Mouse (Mus musculus) gastrocnemius, postnatal 10 days (tissue): ENCODE measurements around the gene Herc4. TPM values are rescaled to one million over a fixed set of nuclear protein-coding genes. Genes with fewer than 3 reads are reported as not detected.
A peak's percentile ranks its signal among the peaks of the same experiment; 100 is the strongest.

Experiments used
- DNase-seq: peaks from one replicate; pipeline ENCODE4 v3.0.0; 2021; ENCODE audit warnings: mixed read lengths
- total RNA-seq, 2 experiments: library from RNA; stranded (reverse); gene quantifications; 2 replicates each; pipeline ENCODE4 v1.2.3; 2021

The Herc4 gene
- total RNA-seq, 2 experiments from 2014 or later: 22.6 to 32.1 TPM

DNA sequence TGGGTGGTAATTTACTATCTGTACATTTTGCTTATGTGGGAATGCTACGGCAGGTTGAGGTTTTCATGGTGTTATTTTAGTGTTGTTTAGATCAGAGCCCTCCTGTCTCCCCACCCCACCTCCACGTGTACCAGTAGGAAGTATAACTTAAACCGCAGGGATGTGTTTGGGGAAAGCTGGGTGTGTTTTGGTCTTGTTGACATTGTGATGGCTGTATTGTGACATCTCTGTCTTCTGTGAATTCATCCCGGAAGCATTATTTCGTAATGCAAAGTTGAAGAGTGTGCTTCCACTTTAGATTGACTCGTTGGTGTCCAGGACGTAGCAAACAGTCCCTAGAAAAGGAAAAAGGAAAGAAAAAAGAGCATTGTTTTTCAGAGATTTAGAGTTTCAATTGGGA is 3.8 kb downstream of the Herc4 start:
- no peak for DNase-seq

DNA sequence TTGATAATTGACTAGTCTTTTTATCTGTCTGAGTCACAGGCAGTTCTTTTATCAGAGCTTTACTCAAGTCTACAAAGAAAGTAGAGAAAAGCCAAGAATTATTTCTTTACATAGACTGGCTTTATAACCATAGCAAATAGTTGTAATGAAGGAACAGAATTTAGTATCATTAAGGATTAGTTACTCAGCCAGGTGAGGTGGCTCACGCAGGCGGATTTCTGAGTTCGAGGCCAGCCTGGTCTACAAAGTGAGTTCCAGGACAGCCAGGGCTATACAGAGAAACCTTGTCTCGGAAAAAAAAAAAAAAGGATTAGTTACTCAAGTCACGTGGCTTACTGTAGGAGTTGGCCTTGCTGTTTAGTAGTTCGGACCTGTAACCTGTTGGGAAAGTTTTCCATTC is 4.8 kb downstream of the Herc4 start:
- no peak for DNase-seq

DNA sequence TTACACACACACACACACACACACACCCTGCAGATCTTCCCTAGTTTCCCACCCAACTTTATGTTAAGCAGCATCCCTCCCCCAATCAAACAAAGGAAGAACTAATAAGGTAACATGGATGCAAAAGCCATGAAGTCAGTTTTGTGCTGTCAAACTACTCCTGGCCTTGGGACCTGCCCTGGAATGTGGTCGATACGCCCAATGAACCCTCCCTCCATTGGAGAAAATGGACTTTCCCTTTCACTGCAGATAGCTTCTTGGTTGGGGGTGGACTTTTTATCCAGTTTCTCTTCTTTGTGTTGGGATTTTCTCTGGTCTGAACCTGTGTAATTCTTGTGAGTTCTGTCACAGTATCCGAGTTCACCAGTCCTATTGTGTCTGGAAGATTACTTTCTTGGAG is 15.1 kb downstream of the Herc4 start:
- DNase-seq: no peak

DNA sequence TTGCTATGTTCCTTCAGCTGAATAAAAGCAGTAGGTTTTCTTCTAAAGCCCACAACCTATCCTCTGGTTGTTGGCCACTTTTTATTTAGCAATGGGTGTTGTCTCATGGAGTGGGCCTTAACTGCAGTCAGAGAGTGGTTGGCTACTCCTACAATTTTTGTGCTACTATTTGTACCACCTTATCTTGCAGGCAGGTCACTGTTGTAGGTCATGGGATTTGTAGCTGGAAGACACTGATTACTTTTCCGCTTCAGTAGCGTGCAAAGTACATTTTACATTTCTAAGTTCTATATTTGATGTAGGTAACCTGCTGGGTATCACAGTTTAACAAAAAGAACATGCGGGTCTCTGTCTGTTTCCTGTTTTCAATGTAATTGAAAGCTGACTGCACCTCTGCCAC is 15.7 kb downstream of the Herc4 start:
- DNase-seq: no peak

DNA sequence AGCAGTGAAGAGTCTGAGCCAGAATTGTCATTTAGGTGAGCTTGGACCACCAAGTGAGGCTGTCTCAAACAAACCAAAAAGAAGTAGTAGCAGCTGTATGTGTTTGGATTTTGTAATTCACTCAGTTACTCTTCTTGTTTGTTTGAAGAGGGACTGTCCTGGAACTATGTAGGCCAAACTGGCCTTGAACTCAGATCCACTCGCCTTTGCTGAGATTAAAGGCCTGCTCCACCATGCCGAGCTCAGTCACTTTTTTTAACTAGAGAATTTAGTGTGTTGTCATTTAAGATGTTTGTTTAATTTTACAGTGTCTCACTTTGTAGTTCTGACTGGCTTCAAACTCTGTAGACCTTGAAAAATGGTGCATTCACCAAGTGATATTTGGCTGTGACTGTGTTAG is 24.3 kb downstream of the Herc4 start:
- no peak for DNase-seq

DNA sequence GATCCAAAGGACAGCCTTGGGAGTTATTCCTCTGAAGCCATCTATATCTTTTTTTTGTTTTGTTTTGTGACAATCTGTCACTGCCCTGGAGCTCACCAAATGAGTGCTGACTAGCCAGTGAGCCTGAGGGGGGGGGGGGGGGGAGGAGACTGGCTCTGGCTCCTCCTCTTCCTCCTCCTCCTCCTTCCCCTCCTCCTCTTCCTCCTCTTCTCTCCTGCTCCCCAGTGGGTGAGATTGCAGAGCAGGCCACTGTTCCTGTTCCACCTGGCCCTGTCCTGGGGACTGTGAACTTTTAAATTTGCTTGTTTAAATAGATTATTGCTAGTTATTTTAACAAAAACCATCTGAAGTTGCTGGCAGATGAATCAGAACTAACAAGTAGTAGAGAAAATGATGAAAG is 28.8 kb downstream of the Herc4 start:
- DNase-seq: no peak

DNA sequence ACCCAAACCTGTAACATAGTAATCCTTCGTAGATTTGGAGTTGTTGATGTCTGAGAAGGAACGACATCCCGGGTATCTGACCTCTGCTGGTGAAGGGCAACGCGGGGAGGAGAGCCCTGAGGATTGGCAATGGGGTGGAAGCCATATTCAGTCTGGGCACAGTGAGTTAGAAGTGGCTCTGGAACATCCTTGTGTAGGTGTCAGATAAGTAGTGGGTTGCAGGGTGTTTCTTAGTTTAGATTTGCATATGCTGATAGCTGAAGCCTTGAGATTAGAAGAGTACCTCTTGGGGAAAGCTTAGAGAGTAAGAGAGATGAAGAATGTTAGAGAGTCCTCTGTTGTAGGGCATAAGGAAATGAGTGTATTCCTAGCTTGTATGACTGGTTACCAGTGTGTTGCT is 29.3 kb downstream of the Herc4 start:
- DNase-seq: no peak

DNA sequence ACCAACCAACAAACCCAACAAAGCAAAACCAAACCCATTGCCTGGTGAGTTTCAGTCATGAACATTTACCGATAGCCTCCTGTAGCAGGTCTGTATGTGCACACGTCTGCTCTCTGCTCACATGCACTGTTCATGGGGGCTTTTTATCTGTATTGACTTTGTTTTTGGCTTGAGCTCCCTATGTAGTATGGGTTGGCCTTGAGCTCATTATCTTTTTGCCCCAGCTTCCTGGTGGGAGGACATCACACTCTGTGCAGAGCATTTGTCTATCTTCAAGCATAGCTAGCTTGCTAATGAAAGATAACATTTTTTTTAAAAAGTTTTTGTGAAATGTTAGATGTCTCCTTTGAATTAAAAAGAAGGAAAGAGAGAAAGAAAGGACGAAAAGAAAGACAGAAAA is 33.4 kb downstream of the Herc4 start:
- no peak for DNase-seq

DNA sequence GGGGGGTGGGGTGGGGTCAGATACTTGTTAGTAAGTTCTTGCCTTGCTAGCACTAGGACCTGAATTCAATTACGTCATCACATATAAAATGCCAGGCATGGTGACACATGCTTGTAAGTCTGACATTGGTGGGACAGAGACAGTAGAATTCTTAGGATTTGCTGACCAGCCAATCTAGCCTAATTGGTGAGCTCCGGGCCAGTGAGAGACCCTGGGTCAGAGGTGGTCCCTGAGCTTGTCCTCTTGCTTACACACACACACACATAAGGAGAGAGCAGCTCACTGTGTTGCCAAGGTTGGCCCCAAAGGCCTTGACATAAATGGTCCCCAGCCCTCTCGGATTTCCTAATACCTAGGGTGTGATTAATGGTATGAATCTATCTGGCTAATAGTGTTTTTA is 36.2 kb downstream of the Herc4 start:
- no peak for DNase-seq

DNA sequence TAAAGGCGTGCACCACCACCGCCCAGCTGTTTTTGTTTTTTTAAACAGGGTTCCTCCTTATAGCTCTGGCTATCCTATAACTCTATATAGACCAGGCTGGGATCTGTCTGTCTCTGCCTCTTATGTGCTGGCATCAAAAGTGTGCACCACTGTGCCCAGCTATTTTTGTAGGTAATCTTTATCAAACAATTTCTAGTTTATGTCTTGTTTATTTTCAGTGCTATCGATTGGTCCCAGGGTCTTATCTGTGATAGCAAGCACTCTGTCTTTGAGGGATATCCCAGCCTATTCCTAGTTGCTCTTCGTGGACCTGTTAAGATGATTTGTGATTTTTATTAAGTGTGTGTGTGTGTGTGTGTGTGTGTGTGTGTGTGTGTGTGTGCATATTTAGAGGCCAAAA is 38.8 kb downstream of the Herc4 start:
- DNase-seq: no peak

DNA sequence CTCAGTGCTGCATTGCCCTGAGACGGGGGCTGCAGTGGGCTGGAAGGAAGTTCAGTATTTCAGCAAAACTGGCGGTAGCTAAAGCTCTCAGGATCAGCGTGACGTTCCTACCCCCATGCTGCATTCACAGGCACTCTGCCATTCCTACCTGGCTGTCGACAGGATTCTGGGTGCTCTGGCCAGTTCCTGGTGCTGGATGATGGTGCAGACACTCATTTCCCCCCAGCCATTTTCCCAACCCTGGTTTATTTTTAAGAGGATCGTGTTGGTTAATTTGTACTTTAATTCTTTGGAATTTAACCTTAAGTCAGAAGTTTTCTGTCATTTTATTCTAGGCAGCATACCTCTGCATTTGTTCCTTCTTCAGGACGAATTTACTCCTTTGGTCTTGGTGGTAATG is 39.2 kb downstream of the Herc4 start:
- DNase-seq: no peak

DNA sequence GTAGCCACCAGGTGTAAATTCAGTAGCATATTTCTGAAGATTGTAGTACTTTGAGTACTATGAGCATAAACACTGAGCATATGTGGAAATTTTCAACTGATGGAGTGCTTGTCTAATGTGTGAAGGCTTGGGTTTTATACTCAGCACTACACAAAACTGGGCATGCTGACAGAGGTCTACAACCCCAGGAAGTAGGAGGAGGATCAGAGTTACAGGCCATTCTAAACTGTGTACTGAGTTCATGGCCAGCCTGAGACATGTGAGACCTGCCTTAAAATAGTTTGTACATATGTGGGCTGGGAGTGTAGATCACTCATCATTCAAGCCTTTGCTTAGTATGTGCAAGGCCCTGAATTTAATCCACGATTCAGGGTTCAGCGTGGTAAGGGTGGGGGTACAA is 58.7 kb downstream of the Herc4 start:
- no peak for DNase-seq

DNA sequence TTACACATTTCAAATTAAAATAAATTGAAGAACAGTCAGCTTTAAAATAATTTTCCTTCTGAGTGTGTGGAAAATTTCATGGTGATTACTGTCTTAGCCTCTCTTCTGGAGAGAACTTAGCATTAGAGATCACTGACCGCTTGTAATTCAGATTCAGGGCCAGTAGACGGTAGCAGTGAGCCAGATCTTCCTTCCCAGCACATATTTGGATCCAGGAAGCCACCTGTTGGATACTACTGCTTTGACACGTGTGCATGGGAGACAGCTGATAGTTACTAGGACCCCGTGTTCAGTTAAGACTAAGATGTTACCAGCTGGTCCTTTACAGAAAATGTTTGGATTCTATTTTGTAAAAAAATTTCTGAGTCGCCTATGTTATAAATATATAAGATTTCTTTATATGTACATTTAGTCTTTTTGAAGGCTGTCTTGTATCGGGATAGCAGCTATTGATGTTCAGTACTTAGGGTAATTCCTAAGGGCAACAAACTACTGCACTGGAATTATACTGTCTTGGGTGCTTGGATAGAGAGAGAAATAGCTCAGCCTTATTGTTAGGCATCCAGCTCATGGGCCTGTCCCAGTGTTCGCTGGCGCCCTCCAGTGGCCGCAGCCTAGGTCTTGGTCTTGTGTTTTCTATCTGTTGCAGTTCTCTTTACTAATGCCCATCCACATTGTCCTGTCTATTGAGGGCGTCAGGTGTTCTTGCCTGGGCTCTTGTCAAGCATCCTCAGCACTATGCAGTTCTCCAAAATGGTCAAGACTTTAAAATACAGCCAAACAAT is 65.2 kb downstream of the Herc4 start:
- DNase-seq: peak; percentile 88

DNA sequence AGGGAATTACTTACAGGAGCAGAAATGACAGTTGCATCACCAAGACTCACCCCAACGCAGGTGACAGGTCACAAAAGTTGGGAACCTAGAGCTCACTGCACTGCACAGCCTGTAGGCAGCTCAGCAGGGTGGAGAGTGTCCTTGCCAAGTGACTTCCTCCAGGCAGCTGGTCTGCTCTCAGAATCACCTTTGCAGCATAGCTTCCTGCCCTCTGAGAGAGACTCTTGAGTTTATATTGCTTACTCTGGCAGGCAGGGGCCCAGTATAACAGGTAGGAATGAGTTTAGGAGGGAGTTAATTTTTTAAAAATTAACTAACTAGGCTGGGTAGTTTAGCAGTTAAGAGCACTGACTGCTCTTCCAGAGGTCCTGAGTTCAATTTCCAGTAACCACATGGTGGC is 70.1 kb downstream of the Herc4 start:
- no peak for DNase-seq

DNA sequence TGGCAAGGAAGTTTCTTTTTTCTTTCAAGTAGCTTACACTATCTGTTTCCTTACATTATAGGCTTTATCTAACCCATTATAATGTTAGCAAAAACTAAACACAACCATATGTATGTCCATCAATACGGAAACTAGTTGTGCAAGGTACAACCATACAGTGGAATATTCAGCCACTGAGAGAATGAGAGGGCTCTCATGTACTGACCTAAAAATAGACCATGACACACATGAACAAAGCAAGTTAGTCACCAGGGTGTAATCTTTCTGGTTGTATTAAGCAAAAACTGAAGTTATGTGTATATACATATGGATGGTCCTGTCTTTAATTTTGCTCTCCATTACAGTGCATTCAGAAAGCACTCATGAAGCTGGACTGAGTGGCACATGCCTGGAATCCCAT is 83.5 kb downstream of the Herc4 start:
- no peak for DNase-seq

DNA sequence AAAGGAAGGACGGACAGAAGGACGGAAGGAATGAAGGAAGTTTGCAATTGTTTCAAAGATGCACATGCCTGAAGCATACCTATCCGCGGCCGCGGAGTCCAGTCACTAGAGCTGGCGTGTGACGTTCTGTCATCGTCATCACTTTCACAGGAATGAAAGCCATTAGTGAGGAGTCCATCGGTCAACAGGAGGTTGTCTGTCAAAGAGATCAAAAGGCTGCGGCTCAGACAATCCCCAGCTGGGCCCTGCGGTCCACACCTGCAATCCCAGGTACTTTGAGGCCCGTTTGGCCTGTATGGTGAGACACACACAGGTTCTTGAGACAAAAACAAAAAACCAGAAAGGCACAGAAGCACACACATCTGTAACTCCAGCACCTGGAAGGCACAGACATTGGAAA is 93.3 kb downstream of the Herc4 start:
- no peak for DNase-seq

DNA sequence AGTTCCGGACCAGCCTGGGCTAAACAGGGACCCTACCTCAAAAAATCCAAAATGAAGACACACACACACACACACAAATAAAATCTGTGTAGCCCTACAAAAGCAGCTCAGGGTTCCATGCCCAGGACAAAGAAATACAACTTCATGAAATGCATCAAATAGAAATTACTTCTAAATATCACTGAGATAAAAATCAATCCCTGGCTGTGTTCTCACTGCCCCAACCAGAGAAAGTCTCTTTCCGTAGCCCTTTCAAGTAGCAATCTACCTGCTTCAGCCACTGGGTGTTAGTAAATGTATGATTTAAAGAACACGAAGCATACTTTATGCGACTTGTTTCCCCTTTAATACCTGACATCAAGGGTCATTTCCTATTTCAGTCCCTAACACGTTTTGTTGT is 93.7 kb downstream of the Herc4 start:
- no peak for DNase-seq

DNA sequence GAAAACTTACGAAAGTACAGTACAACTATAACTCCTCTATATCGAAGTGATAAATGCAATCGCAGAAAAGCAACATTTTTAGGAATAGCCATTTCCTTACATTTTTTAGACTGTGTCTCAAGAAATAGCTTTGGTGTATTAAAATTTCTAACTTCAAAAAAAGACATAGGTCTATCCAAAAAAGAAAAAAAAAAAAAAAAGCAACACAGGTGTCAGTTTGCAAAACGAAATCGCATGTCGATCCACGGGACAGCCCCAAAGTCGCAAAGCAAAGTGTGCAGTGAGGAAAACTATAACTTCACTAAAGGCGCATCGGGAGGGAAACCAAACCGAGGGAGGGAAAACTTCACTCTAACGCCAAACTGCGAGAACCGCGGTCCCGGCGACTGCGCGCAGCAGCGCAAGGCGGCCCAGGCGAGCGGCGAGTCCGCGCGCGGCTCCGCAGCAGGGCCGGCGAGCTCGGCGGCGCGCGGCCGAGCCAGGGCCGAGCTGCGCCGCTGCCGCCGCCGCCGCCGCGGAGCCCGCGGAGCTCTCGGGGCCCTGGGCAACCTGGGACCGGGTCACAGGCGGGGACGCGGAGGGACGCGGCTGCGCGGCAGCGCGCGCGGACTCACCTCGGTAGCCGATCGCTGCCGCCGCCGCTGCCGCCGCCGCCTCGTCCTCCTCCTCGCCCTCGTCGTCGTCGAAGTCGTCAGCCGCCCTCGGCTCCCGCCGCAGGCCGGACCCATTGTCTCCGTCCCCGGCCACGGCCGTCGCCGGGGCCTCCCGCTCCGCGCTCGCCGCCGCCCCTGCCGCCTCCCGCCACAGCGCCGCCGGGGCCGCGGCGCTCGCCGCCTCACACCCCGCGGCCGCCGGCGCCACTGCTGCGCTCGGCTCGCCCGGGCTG is 94.6 kb downstream of the Herc4 start:
- DNase-seq: peak; percentile 71

DNA sequence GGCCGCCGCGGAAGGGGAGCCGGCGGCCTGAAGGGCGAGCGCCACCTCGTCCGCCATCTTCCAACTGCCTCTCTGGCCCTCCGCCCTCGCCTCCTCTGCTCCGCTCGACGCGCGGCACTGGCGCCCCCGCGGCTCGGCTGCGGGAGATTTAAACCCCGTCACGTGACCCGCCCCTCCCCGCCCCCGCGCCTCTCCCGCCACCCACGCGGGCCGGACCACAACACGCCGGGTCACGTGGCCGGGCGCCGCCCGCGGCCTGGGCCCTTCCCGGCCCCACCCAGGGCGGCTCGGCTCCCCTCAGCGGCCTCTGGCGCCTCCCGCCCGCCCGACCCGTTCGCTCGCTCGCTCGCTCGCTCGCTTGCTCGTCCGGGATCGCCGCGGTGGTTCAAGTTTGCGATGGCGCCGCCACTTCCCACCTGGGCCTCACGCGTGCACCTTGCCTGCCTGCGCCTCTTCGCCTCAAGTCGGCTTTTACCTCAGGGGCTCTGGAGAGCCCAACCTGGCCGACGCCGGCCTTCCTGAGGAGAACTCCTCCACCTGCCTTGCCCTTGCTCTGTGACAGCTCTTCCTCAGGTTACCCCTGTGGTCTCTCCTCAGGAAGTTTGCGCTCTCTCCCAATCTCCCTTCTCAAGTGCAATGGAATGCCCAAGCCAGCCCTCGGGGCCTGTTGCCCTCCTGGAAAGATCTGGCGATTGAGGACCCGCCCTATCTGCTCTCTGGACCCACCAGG is 95.5 kb downstream of the Herc4 start:
- peak; percentile 92 for DNase-seq

DNA sequence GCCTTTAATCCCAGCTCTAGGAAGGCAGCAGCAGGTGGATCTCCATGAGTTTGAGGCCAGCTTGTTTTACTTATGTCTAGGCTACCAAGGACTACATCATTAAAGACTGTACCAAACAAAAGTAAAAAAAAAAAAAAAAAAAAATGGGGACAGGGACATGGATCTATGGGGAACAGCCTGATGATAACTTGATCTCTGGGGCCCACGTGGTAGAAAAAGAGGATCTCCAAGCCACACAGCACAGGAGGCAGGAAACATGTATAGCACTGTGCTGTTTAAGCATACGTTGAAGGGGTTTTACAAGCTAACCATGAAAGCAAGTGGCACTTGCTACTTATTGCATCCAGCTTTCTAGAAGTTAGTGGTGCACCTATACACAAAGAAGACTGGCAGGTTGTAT is 97.7 kb downstream of the Herc4 start:
- no peak for DNase-seq

DNA sequence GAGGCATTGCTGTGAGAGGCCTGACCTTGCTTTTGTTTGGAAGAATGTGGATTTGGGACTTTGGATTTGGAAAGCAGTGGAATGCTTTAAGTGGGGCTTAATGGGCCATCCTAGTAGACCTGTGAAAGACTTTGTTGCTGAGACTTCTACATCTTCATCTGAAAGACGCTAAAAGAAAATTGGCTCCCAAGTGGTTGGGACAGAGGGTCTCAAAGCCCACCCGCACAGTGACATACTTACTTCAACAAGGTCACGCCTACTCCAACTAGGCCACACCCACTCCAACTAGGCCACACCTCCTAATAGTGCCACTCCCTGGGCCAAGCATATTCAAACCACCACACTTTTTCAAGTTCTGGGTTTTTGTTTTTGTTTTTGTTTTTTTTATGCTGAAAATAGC is 101.1 kb downstream of the Herc4 start:
- no peak for DNase-seq

DNA sequence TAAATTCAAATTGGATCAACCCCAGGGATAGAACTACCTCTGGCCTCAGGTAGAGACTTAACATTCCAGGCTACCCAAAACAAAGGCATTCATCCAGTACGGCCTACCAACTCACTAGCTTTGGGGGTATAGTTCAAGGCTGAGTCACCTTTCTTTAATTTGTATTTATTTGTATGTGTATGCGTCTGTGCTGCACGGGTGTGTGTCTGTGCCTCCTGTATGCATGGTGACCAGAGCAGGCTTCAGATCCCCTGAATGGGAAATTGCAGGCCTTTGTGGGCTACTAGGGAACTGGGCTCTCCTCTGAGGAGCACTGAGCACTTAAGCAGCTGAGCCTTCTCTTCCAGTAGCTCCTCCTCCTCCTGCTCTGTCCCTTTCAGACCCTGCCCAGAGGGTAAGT is 104.7 kb downstream of the Herc4 start:
- no peak for DNase-seq

DNA sequence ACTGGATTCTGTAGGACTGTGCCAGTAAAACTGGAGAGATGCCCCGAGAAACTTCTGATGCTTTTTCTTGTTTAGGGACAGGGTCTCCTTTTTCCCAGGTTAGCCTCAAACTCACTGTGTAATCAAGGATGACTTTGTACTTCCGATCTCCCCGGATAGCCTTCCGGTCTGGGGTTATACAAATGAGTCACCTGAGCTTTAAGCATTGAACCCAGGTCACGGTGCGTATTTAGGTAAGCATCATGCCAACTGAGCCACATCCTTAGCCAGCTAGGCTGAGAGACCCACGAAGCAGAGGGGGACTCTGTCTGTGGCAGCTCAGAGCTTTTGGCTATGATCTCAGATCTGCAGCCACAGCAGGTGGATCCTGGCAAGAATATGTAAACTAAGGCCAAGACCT is 107.1 kb downstream of the Herc4 start:
- no peak for DNase-seq
